Mouse (Mus musculus) A20 (cell line): ENCODE measurements at regions not wholly inside any gene's neighbourhood (a gene's known extent, or its start where the extent isn't known, plus 50 kb on each side); places are given as distances from the start of the nearest gene placed in this dataset.
A peak's percentile ranks its signal among the peaks of the same experiment; 100 is the strongest.
"Not testable (repeated sequence)": the region's sequence is repeated elsewhere in the genome, so short reads cannot be mapped to it uniquely, and the experiment has no call there.

ENCODE experiments used
- DNase-seq: peaks from one replicate; pipeline ENCODE4 v3.0.0-alpha.2; 2011; ENCODE audit warnings: low read depth, low spot score

DNA sequence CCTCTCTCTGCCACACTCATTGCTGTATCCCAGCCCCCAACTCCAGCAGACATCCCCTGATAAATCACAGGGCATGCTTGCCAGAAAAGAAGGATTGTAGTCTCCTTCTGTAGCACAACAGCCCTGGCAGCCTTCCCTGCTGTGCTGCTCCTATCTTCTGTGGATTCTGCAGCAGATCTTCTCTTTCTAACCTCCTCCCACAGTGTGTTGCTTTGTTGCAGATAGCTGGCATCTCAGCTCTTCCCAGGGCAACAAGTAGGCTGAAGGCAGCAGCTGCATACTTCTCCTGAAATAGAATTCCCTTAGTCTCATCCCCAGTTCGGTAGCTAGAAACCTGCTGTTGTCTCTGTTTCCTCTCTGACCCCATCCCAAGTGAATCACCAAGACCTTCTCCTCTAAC, 77.7 kb downstream of the Amer1 start:
- no peak for DNase-seq

DNA sequence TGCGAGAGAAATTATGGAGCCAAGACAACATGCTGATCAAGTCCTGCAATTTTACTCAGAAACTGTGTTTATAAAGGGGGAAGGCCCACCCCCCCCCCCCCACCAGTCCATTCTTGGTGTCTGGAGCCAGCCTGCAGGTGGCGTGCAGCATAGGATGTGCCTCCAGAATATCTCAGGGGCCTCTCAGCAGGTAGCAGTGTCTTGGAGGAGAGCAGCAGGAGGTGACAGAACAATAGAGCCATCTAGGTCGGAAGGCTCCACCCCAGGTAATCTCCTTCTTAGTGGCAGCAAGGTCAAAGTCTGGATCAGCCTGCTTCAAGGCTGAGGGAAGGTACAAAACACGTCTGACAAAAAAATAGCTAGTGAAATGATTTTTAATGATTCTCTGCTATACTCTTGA, 79.3 kb downstream of the Amer1 start:
- not testable (repeated sequence) for DNase-seq

DNA sequence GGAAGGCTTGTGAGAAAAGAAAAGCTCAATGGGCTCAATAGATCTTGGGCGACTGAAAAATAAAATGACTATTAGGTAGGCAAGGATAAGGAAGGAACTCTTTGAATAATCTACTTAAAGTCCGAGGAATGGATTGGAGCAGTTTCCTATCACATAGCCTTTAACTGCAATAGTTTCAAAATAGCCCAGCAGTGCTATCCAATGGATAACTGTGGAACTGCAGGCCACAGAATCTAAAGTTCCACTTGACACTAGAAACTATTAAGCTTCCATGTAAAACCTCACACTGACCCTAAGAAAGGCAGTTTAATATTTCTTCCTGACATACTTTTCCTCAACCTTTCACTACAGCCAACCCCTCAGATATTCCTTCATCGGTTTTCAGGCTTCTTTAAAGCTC, 85.6 kb downstream of the Amer1 start:
- DNase-seq, result peak; percentile 10
